Mouse (Mus musculus) adrenal gland, postnatal 10 days (tissue): ENCODE measurements around the gene Tbkbp1. TPM values are rescaled to one million over a fixed set of nuclear protein-coding genes. Genes with fewer than 3 reads are reported as not detected.

Source experiments
- DNase-seq: peaks from one replicate; pipeline ENCODE4 v3.0.0; 2021; ENCODE audit warnings: mixed read lengths
- total RNA-seq, 2 experiments: library from RNA; stranded (reverse); gene quantifications; 2 replicates each; pipeline ENCODE4 v1.2.3; 2021

Gene Tbkbp1
- total RNA-seq, 2 experiments from 2014 or later: 20.9 to 25.4 TPM

DNA sequence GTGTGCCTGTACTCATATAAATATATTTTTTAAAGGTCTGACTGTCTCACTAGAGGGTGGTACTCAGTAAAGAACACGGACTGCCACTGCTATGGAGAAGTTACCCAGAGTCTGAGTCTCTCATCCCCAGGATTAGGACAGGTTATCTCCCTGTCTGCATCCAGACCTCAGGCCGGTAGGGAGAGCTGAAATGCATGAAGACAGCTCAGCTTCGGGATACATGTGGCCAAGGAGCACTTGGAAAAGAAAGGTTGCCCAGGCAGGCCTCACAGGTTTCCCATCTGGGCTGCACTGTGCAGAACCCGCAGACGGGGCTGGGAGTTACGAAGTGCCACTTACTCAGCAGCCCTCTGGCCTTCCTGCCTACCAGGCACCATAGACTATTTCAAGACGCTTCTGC is 5.7 kb upstream of the Tbkbp1 start:
- DNase-seq: no peak

DNA sequence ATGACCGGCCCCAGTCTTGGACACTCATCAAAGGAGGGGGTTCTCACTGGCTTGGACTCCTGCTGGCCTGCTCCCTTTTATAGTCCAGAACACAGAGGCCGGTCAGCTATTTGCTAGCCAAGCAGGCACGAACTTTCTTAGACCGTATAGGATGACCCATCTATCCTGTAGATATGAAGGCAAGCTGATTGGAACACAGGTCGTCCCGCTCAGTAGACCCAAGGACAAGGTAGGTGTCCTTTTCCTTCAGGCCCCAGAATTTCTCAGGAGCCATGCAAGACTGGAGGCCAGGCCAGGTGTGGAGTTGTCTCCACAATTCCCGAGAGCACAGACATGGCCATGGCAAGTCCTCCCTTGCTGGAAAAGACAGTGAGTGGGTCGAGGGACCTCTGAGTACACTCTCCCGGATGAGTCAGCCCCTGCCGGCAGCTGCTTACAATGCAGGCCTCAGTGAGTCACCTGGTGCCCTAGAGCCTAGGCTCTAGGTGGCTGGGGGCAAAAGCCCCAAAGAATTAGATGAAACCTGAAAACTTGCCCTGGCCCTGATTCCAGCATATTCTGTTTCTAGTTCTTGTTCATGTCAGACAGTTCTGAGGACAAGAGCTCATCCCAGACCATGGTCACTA is 1.5 kb upstream of the Tbkbp1 start:
- peak; percentile 53 for DNase-seq

DNA sequence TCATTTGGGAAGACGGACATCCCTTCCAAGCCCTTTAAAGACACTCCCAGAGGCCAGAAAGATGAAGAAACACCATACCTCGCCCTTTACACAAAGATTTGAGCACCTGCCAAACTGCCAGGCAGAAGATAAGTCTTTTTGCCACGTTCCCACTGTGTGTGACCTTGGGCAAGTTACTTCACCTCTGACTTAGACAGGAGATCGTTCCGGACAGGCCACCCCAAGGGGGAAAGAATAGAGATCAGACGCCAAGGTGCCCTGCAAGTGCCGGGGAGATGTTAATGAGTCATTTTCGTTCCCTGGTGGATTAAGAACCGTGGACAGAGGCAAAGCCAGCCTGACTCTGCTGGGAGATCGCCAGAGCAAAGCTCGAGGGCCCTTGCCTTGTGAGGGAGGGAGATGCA is 730 bp upstream of the Tbkbp1 start:
- peak; percentile 76 for DNase-seq

DNA sequence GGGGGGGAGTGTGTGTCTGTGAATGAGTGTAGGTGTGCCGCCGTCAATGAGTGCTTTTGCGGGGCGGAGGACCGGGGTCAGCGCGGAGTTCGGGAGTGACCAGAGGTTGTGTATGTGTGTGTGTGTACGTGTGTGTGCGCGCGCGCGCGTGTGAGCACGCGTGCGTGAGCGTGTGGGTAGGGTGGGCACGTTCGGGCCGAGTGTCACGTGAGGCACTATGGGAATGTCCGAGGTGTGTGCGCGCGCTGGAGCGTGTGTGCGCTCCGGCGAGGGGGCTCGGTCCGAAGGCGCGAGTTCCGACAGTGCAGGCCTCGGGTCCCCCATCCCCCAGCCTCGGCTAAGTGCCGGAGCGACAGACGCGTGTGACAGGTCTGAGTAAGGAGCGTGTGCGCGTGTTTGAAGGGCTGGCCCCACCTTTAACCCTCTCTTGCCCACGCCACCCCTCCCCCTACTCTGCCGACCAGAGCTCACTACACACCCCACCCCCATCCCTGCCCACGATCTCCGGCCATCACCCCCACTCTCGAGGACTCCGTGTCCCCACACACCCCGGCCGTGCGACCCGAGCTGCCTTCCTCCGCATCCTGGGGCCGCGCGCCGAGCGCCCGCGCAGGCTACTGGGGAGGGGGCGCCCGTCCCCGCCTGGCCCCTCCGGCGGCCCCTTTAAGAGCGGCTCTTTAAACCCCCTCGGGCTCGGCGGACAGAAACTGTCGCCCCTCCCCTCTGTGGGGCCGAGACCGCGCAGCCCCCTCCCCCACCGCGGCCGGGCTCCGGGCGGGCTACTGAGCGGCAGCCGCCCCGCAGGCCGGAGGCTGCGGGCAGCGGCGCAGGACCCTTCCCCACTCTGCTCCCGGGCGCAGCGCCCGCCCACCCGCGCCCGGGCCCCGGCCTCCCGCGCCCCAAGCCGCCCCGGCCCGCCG is 624 bp downstream of the Tbkbp1 start:
- peak; percentile 62 for DNase-seq

DNA sequence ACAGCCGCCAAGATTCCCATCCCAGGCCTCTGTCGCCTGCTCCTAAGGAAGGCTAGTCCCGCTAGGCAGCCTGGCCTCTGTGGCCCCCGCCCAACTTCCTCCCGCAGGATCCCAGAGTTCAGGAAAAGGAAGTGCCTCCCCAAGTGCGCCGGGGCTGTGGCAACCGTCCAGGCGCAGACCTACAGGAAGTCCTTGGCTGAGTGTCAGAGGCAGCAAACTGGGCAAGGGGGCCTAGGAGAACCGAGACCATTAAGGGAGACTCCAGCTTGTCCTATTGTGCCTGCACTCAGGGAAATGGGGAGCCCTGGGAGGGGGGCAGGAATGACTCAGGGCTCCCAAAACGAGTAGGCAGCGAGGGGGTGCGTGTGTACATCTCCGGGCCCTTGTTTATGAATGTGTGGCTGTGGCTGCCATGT is 1.3 kb downstream of the Tbkbp1 start:
- DNase-seq: peak; percentile 83

DNA sequence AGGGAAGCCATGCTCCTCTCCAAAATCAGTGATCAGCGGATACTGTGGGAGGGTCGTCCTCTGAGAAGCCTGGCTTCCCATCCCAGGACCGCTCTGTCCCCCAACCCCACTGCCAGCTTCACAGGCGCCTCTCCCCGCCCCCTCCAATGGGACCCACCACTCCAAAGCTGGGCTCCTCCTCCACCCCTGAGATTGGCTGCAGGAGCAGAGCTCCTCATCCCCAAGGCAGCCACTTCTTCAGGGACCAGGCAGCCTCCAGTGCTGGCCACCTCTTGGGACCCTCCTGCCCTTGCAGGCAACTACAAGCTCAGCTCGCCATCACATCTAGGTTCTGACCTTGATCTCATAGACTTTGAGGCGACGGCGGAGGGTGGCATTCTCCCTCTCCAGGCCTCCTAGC is 2.3 kb downstream of the Tbkbp1 start:
- no peak for DNase-seq

DNA sequence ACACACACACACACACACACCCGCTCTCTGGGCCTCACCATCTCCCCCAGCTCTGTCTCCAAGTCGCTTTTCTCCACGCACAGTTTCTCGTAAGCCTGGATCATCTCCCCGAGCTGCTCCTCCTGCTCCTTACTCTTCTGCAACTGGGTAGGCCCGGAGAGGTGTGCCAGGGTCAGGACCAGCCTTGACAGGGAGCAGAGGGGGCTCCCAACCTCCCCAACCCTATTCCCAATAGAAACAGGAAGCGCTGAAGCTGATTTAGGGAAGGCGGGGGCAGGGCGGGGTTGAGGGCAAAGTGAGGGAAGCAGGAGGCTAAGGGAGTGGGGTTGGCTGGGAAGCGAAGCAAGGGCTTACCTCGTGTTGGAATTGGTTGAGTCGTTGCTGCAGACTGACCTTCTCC is 2.7 kb downstream of the Tbkbp1 start:
- no peak for DNase-seq

DNA sequence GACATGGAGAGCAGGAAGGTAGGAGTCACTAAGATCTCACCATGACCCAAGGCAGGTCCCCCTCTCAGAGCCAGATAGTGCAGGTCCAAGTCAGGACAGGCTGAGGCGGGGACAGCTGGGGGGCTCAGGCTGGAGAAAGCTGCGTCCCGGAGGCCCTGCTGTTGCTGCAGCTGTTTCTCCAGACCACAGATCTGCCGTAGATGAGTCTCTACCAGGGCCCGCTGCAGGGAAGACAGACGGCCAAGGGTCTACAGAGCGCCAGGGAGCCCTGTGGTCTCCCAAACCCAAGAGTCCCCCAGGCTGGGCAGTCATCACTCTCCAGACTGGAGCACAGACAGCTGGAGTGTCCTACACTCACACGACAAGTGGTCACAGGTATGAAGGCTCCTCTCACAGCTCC is 4.0 kb downstream of the Tbkbp1 start:
- DNase-seq: no peak

DNA sequence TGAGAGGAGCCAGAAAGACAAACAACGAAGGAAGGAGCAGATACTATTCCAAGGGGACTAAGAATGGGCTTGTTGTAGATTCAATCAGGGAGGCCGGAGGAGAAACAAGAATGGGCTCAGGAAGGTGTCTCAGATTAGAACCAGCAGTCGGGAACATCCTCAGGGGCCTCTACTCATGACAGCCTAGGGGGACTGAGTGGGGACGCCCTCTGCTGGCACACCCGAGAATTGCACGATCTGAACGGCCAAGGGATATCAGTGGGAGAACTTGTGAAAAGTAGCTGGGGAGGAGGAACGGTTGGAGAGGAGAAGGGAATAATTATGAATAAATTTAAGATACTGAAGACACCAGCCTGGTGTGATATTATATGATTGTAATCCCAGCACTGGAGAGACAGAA is 4.6 kb downstream of the Tbkbp1 start:
- peak; percentile 89 for DNase-seq

DNA sequence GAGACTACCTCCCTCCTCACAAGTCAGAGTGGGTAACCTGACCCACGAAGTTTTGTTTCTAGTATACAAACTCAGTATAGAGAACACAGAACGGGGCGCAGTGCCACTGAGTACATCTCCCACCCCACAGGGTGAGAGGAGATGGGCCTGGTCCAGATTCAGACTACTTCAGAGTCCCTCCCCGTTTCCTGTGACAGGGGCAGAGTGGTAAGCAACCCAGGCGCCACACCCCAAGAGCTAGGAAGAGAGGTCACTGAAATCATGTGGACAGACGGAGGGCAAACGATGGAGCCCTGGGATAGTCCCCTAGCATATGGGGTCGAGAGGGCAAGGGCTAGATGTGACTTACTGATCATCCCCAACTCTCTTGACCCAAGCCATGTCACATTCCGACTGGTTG is 5.3 kb downstream of the Tbkbp1 start:
- DNase-seq: no peak

DNA sequence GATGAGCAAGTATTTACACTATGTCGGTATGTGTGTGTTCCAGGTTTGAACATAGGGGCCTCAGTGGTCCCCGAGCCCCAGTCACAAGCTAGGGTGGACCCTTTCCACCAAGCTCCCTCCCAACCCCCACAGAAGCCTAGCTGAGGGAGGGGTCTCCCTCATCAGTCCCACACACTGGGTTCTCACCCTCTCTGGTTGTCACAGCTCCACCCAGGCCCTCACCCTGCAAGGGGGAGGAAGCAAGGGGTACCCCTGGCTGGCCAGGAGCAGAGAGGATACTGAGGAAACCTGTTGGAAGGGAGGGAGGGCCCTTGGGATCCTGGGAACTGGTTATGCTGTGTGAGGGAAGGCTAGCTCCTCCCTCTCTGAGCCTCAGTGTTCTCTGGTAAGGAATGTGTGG is 6.0 kb downstream of the Tbkbp1 start:
- no peak for DNase-seq

DNA sequence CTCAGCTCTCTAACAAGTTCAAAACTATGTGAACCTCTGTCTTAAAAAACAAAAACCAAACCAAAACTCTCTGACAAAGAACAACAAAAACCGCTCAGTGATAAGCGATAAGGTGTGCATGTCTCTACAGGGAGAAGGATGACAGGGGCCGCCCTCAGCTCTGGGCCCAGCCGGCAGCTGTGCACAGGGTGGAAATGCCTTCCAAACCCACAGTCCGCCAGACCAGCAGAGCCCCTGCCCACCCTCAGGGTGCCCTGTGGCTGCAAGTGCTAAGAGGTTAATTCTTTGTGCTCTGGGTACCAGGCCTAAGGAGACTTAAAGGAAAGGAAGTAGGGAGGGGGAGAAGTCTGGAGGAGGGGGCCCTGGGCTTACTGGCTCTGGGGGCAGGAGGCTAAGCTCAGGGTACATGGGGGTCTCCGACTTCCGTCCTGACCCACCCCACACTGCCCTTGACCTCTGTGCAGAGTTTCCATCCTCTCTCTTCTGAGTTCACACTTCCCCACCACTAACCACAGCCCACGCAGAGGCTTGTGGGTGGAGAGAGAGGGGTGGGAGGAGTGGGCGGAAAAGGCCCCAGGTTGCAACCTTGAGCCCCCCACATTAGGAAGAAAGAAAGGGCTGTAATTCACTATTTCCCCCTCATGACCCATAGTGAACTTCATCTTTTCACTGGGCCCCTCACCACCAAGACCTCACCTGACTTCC is 7.9 kb downstream of the Tbkbp1 start:
- no peak for DNase-seq

DNA sequence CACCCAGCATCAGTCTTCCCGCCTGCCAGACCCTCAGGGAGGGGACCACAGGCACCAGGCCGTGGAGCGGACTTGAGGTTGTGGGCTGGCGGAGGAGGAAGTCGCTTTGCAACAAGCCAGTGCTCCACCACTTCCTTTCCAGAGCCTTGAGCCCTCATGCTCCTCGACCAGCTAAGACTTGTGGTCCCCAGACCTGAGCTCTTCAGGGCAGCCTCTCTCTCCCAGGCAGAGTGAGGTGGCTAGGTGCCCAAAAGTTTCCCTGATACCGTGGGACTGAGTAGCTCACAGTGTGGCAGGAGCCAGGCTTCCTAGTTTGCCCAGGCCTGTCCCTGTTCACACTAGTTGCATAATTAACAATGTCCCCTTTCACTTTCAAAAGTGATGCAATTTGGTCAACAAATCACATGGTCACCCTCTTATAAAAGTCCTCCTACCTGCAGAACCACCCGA is 9.1 kb downstream of the Tbkbp1 start:
- peak; percentile 43 for DNase-seq

DNA sequence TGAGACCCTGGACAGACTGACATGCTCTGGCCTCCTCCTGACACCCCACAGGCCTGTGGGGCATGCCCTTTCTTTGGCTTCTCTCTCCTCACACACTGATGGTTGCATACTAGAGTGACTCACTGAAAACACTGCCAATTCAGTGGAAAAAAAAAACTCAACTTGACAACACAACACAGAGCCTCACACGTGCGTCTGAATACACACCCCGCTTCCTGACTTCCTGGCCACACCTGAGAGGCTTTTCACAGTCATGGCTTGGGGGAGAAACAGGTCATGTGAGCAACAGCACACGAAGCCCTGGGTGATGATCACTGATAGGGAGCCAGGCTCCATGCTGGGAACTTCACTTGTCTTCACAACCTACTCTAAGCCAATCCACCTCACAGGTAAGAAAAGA is 10.5 kb downstream of the Tbkbp1 start:
- no peak for DNase-seq

DNA sequence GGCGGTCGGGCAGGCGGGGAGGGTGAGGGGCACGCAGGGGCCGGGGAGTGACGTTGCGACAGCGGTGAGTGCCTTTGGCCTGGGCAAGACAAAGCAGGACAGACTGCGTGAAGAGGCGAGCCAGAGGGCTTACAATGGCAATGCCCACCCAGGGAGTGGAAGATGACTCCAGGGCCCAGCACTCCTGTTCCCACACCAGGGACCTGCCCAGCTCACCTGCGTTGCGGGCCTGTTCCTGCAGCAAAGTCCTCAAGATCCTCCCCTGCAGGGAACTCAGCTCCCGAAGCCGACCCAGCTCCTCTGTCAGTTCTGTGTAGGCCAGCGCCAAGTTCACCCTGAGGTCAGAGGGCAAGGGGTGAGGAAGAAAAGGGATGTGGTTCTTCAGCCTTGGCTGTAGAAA is 12.0 kb downstream of the Tbkbp1 start:
- no peak for DNase-seq

DNA sequence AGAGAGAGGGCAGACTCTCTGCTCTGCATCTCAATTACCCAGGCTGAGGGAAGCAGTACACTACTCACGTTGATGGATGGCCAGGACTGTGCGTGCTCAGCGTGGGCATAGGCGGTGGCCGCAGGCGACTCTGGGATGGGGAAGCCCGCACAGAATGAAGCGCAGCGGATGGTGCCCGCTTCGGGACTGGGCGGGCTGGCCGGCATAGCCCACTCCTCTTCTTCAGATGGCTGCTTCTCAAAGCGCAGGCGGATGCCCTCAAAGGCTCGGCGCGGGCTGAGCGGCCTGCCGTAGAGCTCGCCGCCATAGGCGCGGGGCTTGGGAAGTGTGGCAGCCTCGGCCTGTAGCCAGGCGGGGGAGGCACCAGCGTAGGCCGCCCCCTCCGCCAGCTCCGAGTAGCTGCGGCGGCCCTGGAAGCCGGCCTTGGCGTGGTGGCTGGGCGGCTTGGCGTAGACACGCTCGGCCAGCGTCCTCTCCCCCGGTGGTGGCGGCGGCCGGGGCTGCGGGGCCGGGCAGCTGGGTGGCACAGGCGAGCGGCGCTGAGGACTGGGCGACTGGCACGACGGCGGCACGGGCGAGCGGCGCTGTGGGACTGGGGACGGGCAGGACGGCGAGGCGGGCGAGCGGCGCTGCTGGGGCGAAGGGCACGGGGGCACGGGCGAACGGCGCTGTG is 12.6 kb downstream of the Tbkbp1 start:
- peak; percentile 69 for DNase-seq

DNA sequence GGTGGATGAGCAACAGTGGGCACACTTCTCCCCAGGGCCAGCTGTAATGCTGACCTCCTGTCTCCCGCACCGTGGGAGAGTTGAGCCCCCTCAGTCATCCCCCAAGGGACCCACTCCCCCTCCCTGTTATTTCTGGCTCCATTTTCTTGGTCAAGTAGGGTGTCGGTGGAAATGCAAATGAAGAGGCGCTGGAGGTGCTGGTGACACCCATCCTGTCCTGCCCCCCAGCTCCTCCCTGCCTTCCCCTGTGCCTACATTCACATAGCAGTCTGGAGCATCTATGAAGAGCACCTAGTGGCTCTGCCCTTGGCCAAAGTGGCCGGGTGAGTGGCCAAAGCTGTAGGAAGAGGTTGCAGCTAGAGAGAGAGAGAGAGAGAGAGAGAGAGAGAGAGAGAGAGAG is 18.0 kb downstream of the Tbkbp1 start:
- no peak for DNase-seq

DNA sequence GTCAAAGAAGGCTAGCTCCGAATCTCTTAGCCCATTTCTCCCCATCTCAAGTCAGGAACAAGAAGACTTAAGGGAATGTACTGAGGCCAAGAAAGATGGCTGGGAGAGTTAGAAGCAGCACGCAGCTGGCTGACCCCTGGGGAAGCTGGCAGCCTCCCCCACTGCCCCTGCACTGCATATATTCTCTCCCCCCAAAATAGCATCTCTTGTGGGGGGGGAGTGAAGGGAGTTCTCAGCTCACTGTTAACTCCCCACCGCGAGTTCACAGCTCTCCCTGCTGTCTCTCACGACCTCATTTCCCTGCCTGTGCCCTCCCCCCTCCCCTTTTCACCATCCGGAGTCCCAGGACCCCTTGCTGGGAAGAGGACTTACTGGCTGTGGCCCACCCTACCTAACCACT is 19.1 kb downstream of the Tbkbp1 start:
- DNase-seq: no peak

DNA sequence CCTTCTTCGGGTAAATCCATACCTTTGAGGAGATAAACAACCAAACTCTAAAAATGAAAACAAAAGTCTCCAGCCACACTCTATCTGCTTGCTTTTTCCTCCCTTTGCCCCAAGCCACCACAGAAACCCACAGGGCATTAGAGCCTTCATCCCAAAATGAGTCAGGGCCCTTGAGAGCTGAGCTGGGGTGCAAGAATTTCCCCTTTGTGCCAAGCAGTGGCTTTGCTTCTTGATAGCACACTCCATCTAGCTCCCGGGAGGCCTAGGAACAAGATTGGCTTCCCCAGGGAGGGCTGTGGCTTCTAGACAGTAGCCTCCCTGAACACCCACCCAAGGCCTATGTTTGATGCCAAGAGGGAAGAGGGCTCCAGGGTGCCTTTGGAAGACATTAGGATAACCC is 19.6 kb downstream of the Tbkbp1 start:
- no peak for DNase-seq

DNA sequence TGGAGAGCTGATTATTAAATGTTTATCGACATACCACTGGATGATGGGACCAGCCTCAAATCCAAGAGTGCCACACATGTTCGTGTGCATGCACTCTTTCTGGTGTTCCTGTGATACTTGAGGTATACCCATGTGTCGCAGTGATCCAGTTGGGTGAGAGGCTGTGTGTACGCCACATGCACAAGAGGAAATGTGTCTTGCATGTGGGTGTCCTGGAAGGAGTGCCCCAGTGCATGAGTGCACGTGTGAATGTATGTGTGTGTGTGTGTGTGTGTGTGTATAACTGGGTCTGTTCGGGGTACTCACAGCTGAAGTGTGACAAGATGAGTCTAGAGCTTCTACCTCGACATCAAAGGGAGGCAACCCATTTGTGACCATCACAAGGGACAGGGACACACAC is 21.0 kb downstream of the Tbkbp1 start:
- no peak for DNase-seq

DNA sequence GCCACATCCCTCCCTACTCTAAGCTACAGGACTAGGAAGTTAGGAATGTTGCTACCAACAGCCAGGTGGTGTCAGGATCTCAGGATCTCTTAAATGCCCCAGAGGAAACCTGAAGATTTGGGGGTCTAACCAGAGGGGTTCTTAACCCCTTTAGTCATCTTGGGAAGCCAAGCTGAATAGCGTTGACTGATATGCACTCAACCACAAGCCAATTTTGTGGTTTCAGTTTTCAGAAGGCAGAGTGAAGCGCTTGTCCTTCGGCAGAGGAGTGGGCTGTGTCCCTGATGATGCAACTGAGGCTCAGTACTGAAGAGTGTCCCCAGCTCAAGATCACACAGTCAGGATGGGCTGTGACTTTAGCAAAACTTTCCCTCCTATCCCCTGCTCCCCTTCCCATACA is 22.3 kb downstream of the Tbkbp1 start:
- no peak for DNase-seq

DNA sequence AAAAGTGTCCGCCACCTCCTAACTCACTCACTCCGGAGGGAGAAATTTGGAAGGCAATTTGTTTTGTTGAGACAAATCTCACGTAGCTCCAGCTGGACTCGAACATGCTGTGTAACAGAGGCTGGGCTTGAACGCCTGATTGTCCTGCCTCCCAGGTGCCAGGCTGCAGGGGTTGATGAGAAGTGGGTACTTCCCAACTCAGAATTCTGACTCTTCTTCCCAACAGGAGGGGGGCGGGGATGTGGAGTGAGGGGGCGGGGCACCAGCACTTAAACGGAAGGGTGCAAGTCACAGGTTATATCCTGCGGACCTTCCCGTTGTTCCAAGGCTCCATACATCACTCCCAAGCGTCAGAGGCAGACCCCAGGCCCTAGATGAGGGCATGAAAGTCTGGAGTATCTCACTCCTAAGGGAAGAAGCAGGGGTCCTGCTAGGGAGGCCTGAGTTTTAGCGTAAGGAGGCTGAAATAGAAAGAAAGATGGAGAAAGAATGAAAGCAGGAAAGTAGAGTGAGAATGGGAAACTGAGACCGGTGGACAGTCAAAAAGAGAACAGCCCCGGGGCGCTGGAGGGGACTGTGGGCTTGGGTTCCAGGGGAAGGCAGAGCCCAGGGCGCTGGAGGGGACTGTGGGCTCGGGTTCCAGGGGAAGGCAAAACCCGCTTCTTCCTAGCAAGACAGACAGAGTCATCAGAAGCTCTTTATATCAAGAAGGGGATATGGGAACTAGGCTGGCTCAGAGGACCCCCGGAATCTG is 23.6 kb downstream of the Tbkbp1 start:
- no peak for DNase-seq
